ENCODE assay signal across 20 mouse cellular contexts in genomic region chr14:54390843-54391242, GRCm38 (mm10).
"Had no signal": no experiment of that assay in that cellular context is flagged by ENCODE, and none has a peak within 500 bp of the region (broad histone marks: within the 10 kb centered on the region; RNA-seq: fewer than 3 reads in every experiment).

No protein-coding gene starts in this region.

- H3K4me1 ChIP-seq: heart, embryonic 10.5 days; heart, embryonic 12.5 days; hindbrain, embryonic 12.5 days; limb, embryonic 12.5 days had no signal

- H3K4me3 ChIP-seq: gastrocnemius, adult 2 months; heart, embryonic 10.5 days; heart, embryonic 12.5 days; hindbrain, embryonic 10.5 days; hindbrain, embryonic 12.5 days; layer of hippocampus, adult 2 months; left cerebral cortex, adult 2 months; limb, embryonic 10.5 days; limb, embryonic 12.5 days had no signal

- DNase-seq: gastrocnemius, adult 2 months; gastrocnemius, postnatal 10 days; gastrocnemius, postnatal 25 days; heart, adult 18-20 months; heart, postnatal 10 days; heart, postnatal 4 days; kidney, adult 18-20 months; kidney, adult 8-10 months; kidney, postnatal 10 days; kidney, postnatal 25 days; kidney, postnatal 4 days; liver had no signal
